Mouse (Mus musculus) ES-CJ7 (cell line): ENCODE measurements at regions not wholly inside any gene's neighbourhood (a gene's known extent, or its start where the extent isn't known, plus 50 kb on each side); places are given as distances from the start of the nearest gene placed in this dataset.
A peak's percentile ranks its signal among the peaks of the same experiment; 100 is the strongest.

Experiments
- DNase-seq: peaks from one replicate; pipeline ENCODE4 v3.0.0; 2011; ENCODE audit warnings: low read depth, low spot score

DNA sequence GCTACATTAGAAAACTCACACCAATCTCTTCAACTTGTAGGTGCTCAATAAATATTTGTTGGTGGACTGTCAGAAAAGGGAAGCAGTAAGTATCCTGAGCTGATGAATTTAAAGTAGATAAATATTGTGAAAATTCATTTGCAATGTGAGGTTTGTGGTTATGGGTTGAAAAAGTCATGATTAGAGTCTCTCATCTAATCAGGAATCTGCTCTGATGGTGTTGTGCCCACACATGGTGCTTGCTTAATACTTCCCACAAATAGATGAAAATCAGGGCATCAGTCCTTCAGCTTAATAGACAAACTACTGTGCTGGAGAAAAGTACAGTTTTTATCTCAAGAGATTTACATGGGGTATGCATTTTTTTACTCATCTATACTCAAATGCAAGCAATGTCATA lies 59.9 kb downstream of the S1pr1 start:
- DNase-seq, result no peak

DNA sequence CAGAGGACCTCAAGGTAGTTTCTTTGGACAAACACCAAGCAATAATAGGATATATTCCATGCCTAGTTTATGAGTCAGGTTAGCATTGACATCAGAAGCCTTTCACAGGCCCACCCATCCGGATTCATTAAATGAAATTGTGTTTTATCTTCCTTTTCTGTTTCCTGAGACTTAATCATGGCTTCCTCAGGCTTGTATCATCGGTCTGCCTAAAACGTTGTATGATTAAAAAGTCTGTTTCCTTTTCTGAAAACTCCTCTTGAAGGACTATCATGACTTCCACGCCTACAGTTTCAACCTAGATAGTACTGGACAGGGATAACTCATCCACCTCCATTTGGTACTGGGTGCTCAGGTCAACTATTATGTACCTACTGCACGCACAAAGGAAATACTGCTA lies 62.6 kb downstream of the S1pr1 start:
- no peak for DNase-seq

DNA sequence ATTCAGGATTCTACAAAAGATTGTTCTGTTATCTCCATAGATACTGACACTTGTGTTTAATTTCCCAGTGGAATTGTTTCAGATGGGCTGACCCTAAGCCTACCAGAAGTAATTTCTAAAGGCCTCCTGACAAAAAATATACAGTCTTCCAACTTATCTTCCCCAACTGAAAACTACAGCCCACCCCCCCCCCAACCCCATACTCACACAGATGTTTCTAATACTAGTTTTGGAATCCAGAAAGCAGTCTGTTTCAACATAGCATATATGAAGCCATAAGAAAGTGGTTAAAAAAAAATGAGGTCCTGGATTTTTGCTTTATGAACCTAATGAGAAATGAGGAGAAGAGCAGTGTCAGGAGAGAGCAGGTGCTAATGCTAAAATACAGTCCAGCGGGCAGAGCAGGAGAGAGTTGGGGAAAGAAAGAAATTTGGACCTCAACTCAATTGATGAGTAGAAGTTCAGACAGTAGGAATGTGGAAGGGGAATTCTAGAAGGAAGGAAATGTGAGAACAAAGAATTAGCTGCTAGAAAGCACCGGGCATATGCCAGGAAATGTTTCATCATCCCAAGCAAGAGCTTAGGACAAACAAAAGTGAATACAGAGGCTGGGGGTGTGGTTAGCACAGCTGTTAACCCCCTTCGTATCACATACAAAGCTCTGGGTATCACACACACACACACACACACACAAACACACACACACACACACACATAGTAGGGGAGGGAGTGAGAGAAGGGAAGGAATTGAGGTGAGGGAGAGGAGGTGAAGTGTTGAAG lies 65.3 kb downstream of the S1pr1 start:
- no peak for DNase-seq

DNA sequence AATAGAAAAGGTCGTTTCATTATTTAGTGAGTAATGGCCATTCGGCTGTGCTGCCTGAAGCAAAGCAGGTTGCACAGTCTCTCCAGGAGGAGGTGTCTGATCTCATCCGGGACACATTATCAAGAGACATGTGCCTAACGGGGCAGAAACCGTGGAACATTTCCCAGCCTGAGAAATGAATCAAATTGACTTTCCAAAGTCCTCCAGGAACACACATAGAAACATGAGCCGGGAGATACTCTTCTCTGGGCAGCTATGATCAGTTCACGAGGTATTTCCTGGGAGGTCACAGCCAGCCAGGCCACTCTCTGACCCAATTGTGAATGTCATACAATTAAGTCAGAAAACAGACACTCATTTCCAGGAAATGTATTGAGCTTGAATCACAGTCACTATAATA lies 67.9 kb downstream of the S1pr1 start:
- DNase-seq, result no peak

DNA sequence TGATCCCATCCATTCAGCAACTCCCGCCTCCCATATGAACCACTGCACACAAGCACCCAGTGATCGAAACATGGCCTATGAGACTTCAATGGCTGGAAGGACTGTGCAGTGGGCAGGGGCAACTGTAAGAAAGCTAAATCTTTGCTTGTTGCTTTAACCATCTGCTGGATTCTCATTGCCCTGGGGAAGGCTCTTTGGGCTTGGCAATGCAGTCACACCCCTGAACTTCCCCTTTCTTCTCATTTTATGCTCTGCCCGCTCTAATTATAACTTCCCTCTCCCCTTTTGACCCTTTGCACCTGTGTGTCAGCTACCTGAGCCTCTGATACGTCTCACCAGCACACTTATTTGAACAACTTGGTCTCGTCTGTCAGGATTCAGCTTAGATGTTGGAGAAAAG lies 70.6 kb downstream of the S1pr1 start:
- DNase-seq, result no peak

DNA sequence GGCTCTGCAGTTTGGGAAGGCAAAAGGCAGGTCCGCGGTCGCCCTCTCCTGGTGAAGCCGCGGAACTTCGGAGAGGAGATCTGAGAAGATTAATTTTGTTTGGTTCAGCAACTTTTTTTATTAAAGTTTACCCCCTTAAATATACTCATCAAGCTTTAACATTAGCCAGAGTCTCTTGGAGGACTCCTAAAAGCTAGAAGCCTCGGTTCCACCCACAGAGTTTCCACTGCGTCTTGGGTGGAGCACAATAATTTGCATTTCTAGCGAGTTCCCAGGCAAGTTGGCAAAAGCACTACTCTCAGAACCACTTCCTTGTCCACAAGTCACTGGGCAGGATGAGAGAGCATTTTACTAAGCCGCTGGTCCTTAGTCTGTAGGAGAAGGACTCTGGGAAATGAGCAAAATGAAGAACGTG lies 72.0 kb downstream of the S1pr1 start:
- DNase-seq, result peak; percentile 71

DNA sequence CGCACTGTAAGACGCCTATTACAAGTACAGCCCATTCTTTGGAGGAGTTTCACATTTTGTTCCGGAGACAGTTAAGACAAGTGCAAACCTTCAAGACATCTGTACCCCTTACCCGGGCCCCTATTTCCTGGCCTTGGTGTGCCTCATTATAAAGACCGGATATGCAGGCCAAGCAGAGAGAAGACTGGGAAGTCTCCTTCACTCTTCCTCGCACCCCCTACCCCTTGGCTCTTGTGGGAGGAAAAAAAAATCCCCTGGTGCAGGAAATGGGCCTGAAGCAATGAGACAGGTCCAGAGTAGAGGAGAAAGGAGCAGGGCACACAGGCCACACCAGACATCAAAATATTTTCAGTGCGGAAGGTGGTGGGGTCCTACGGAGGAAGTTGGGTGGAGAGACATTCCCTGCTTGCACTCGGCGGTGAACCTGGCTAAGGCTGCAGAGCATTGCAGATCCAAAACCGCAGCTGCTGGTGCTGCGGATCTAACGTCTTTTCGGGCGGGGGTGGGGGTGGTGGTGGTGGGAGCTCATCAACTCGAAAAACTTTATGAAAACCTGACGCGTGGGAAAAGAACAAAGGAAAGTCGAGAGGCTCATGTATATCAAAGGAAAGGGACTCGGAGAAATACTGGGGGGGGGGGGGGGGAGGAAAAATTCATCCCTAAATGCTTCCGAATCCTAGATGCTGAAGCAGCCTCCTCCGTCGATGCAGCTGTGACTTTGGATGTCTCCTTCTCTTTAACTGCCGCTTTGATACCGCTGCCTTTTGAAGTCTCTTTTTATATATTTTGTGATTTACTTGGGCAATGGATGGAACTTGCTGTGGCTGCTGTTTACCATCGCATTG lies 72.6 kb downstream of the S1pr1 start:
- DNase-seq, result peak; percentile 32

DNA sequence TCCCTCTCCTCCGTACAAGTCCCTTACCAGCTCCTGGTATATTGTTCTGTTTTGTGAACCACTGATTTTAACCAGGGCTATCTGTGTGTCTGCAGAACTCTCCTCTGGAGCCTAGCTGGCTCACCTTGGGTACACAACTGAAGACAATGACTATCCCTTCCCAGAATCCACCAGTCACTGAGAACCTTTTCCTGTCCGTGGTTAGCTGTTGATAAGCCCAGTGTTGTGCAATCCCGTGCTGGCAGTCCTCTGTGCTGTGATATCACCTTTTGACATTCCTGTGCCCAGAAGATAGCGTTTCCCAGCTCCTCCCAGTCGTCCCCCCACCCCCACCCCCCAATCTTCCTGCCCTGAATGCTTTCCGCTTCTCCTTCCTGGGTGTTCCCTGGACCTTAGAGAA lies 73.5 kb downstream of the S1pr1 start:
- peak; percentile 8 for DNase-seq

DNA sequence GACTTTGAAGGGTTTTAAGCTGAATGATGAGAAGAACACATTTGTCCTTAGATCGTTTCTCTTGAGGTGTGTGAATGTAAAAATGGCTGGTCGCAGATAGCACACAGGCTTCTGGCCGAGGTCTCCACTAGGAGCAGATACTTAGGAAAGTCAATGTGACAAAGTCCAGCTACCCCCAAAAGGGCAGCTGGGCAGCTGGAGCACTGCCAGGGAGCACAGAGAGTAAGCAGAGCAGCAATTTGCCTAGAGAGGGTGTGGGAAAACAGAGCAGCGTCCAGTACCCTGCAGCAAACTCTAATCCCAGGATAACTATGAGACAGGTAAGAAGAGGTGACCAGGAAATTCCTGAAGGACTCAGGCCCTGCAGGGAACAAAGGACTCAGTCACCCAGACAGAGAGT lies 79.4 kb downstream of the S1pr1 start:
- no peak for DNase-seq

DNA sequence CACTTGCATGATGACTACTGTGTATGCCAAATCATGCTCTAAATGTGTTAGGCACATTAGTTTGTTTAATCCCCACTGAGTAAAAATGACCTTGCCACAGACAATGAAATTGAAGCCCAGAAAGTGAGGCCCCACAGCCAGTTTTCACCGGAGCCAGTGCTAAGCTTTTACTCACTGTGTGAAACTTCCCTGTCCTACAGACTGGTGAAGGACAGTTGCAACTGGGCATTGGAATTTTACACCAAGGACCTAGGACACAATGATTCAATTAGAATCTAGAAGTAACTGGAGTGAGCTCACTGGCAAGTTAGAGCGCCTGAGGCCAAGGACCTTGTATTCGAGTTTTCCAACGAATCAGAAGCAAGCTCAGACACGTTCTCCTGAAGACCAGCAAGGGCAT lies 79.8 kb downstream of the S1pr1 start:
- DNase-seq, result no peak

DNA sequence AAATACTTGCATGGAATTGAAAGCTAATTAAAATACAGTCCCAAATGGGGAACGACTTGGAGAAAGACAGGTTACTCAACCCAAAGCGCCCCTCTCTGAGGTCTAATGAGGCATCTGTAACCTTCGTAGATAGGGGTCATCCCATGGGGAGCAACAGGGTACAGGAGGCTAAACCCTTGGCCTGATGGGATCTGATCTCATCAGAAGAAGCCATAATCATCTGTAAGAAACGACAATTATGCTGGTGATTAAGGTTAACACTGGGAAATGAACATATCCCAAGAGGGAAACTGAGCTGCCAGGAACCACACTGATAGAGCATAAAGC lies 82.5 kb downstream of the S1pr1 start:
- DNase-seq, result no peak

DNA sequence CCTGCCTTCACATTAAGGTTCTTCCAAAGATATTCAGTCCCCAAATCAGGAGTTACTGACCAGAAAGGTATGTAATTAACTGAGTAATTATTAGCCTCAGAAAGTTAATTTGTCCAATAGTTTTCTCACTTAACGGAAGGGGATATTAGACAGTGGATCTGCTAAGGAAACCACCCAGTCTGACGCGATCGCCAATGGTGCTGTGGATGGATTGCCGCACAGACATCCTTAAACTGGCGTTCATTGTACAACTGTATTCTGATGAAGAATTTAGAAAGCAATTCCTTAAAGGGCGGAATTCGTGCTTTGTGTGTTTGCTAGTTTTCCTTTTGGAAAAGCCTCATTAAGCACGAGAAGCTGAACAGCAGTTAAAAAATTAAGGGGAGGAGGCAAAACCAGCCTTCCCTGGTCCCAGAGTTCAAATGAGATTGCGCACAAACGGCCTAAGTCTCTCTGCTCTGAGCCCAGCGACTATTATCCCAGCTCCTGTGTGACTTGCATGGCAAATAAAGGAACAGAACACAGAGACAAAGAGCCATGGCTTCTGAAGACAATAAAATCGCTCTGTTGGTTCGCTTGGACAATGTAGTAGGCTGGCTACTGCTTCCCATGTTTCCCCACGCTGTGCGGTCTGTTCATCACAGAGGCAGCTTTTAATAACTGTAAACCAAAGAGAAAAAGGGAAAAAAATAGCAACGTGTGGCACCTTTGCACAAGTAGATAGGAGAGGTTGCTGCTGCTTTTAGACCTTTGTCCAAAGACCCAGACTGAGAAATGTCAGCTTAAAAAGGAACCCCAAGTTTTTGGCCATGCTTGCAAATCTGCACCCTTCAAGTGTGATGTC lies 83.1 kb downstream of the S1pr1 start:
- DNase-seq, result no peak

DNA sequence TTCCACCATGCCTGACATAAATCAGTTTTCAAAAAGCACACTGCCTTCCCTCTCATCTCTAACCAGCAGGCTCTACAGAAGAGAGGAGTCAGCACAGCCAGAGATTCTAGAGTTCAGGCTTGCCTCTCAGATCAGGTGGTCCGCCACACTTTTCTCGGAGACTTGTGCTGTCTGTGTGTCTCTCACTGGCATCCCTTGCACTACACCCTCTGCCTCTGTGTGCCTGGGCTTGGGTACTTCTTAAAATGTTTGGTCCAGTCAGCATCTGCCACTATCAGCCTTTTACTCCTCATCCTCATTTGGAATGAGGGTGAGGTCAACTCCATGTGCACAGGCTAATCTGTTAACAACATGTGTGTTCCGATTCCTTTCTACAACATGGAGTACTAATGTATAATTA lies 92.0 kb downstream of the S1pr1 start:
- no peak for DNase-seq

DNA sequence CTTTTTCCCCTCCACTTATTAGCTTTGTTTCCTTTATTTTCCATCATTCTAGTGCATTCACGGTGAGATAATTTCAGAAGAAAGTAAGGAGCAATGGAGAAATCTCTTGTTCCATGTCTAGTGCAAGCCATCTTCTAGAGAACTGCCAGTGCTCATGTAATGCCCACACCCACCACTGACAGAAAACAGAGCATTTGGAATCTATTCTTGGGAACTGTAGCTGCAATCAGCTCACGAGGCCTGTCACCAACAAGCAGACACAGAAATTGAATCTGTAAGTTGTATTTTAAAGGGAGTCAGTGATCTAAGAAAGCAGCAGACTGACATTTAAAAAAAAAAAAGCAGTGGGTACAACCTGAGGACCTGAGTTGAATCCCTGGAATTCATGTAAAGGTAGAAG lies 92.6 kb downstream of the S1pr1 start:
- DNase-seq, result no peak

DNA sequence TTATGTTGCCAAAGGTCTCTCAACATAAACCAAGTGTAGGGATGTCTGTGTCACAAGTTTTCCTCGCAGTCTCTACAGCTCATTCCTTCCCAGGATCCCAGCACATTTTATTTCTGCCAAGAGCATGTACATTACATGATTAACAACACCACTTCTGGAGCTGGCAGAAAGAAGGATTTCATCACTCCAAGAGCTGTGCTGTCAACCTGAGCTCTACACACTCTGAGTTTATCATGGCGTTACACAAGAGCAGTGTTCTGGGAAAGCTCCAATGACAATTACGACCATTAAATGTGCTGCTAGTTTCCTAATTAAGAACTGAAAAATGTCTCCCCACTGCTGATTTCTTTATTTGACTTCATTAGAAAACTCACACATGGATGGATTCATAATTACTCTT lies 94.9 kb downstream of the S1pr1 start:
- no peak for DNase-seq

DNA sequence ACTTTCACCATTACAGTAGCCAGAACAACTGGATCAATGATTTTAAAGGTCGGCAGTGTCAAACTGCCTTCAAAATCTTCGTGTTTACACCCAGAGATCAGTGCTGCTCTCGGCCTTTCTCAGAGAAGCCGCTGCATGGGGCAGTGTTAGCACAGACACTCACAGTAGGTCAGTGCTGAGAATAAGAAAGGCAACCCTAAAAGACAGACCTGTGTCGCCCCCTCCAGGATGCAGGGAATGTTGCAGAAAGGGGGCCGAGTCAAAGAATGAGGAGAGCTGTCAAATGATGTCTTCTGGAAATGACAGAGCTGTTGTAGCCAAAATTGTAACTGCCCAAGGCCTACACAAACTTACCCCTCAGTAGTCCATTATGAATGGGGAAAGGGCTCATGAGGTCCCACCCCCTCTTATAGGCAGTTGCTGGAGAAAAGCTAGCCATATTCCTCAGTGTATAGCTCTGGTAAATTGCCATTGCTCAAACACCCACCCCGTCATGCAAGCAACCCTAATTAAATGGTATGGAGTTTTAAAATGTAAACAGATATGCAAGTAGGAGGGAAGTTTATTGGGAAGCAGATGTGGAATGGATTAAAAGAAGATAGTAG lies 98.8 kb downstream of the S1pr1 start:
- DNase-seq, result peak; percentile 67

DNA sequence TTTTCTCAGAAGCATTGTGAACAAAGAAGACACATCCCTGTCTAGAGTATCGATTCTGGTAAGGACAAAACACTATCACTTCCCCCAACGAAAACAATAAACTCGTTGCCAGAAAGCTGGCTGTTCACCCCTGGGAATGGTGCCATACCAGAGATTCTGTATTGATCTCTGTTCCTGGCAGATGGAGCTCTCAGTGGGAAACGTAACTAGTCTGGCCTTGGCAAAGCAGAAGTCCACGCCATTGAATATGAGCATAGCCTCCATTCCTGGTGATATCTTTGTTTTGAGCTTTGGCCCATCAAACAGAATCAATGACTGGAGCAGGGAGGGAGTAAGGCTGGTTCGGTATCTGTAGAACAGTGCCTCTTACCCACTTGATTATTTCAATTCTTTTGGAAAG lies 102.0 kb downstream of the S1pr1 start:
- no peak for DNase-seq

DNA sequence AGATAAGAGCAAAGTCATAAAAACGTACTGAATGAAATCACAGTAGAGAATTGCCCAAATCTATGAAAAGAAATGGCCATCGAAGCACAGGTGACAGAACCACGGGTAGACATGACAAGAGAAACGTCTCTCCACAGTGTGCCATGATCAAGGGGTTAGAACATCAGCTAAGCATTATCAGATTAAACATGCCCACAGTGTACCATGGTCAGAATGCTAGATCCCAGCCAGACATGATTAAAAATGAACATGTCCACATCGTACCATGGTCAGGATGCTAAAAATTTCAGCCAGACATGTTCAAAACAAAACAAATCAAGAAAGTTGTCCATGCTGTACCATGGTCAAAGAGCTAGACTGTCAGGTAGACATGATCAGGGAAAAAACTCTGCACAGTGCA lies 106.8 kb downstream of the S1pr1 start:
- no peak for DNase-seq

DNA sequence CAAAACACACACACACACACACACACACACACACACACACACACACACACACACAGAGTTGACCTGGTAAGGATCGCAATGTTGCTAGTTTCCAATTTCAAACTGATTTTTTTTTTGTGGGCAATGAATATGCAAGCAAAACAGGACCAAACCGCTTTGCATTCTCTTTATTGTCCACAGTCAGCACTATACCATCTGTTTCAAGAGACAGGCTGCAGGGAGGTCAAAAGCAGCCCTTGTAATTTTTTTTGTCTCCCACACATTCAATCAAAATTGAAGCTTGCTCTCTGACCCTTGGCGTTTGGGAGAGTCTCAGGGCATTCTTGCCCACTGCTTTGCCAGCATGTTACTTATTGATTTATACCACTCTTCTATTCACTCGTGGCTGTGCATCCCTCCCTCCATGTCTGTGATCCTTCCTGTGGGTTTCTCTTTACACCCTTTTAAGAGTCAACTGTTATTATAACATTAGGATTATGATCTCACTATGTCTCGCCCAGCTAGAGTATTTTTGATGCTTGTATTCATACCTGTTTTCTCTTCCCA lies 110.1 kb downstream of the S1pr1 start:
- DNase-seq, result no peak

DNA sequence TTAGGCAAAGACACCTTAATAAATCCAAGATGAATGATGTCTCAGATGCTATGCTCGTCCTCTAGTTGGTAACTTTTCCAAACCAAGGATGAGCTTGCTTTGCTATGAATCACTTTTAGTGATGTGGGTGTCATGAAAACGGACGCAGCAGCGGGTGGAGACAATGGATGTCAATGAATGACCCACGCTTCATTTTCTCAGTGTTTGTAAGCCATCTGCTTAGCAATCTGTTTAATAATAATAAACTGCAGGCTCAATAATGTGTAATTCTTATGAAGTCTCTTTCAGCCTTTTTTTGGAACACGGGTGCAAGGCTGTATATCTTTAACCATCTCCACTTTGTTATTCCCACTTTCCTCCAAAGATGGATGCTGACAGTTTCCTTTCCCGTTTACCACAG lies 110.6 kb downstream of the S1pr1 start:
- DNase-seq, result no peak

DNA sequence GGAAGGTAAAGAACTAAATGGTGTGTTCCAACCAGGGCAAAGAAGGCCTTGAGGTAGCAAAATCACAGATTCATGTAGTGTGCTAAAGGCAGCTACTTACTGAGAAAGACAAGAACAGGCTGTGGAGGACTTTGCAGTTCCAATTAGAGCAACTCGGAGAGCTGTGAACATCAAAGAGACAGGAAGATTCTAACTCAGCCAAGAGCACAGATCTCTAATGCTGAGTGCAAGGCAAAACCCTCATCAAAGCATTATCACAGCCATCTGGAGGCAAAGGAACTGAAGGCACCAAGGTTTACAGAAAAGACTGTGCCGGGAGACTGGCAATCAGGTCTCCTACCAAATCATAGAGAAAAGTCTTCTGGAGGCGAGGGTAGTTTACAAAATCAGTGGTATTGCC lies 111.1 kb downstream of the S1pr1 start:
- DNase-seq, result no peak

DNA sequence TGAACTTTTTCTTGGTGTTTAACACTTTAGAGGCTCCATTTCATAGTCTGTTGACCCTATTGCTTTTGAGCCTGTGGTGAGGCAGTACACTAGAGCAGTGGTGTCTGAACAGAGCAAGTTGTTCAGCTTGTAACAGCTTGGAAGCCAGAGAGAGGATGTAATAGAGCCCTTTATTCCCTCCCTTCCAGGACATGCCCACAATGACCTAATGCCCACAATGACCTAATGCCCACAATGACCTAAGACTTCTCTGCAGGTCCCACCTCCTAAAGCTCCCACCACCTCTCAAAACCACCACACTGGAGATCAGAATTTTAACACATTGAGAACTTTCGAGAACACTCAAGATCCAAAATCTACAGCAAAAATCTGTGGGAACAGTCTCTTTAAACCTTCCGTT lies 115.6 kb downstream of the S1pr1 start:
- DNase-seq, result no peak
